Mouse (Mus musculus) heart, adult 18-20 months (tissue): ENCODE measurements around the gene 9430097D07Rik. TPM values are rescaled to one million over a fixed set of nuclear protein-coding genes. Genes with fewer than 3 reads are reported as not detected.
A peak's percentile ranks its signal among the peaks of the same experiment; 100 is the strongest.

Source experiments
- DNase-seq, 2 experiments: peaks; one replicate each; pipeline ENCODE4 v3.0.0; 2021 to 2022; ENCODE audit warnings: mixed read lengths in 1 of 2
- total RNA-seq, 2 experiments: library from RNA; stranded (reverse); gene quantifications; 2 replicates each; pipeline ENCODE4 v1.2.3; 2021

9430097D07Rik gene
- total RNA-seq, 2 experiments from 2014 or later = not detected

DNA sequence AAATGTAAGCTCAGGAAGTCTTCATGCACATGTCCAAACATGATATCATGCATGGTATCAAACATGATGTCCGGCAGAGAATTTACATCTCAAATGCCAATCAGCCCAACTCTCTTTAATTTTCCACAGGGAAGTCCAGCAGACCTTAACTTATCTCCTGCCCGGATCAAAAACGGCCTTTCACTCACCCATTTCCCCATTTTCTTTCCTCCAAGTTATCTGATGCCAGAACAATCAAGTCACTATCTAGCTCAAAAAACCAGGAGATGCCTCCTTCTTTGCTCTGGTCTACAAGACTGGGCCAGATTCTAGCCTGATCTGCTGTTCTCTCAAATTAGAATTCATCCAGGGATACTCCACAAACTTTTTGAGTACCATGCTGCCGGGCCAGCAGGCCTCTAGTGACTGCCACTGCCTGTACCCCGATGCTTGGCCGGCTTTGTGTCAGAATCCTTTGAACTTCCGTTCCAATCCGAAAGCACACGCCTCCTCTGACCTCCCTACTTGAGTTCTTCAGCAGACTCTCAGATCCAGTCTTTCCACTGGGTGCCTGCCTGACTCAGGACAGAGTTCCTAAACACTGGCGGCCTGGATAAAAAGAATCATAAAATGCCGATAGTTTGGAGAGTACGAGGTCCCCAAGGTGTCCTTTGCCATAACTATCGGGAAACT lies 41.3 kb downstream of the 9430097D07Rik start:
- peak; percentile 62 to 73 for DNase-seq

DNA sequence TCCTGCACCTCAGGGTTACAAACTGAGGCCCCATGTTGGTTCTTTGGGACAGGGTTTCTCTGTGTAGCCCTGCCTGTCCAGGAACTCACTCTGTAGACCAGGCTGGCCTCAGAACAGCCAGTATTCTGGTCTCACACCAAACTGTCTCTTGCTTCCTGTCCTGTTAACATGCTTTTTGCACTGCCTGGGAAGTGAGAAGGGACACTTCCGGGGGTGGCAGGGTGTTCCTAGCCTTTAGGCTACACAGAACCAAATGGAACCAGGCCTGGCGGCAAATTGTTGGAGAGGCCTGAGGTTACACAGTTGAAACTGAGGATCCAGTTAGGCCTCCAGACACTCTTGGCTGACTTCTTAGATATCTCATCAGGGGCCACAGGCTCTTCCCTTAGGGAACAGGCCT lies 42.3 kb downstream of the 9430097D07Rik start:
- DNase-seq = no peak

GRCm38 (mm10) chr2:32530479-32530878 lies 45.0 kb downstream of the 9430097D07Rik start:
- no peak for DNase-seq

GRCm38 (mm10) chr2:32528326-32528725 lies 47.2 kb downstream of the 9430097D07Rik start:
- DNase-seq = no peak

DNA sequence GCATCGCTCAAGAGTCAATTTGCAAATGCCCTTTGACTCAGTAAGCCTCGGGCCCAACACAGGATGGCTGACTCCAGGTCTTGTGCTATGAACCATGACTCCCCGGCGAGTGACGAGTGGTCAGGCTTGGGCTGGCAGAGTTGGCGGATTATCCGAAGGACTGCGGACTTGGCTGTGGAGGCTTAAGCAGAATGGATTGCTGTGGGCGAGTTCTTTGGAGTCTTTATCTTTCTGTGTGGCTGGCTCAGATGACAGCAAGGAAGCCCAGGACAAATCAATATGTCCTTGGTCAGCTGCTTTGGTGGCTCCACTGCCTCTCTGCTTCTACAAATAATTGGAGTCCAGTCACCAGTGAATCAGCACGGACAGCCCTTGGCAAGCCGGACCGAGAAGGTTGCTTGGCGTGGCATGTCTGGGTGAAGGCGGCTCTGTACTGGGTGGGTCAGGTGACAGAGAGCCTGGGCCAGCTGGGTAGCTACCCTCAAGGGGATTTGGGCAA lies 48.0 kb downstream of the 9430097D07Rik start:
- DNase-seq = peak in 1 of 2 experiments; percentile 34

- no peak for DNase-seq
Observed at GRCm38 (mm10) chr2:32525816-32526215, 49.7 kb downstream of the 9430097D07Rik start.

DNA sequence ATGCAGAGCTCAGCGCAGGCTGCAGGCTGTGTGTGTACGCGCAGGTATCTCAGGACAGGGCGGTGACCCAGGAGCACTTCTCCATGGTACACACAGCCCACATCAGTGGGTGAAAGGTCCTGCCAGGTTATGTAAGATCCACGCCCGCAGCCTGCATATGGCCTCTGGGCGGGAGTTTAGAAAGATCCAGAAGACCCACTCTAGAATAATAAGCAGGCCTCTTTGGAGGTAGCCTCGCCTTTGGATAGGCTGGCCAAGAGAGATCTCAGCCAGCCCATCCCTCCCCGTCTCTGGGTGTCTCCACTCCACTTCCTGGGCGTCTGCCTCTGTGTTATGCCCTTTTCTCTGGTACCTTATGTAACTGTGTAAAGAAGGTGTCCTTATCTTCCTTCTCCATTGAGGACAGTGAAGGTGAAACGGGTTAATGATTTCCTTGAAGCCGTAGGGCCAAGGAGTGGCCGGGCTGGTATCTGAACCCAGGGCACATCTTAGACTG lies 50.9 kb downstream of the 9430097D07Rik start:
- DNase-seq = no peak

Other genes with a start within 250 kb of the 9430097D07Rik start
- gene Ciz1, start 223.4 kb downstream of the 9430097D07Rik start, total RNA-seq = 10 to 100 TPM; 19.1 to 27.2 TPM
- gene Dnm1, start 222.3 kb downstream of the 9430097D07Rik start, total RNA-seq = 1 to 10 TPM; 3.6 to 4.4 TPM
- gene 1110008P14Rik, start 193.7 kb downstream of the 9430097D07Rik start, total RNA-seq = 10 to 100 TPM; 43.2 to 50.5 TPM
- 1 to 10 TPM; 4.8 to 5.6 TPM for gene Lcn2, start 187.4 kb downstream of the 9430097D07Rik start, total RNA-seq
- 10 to 100 TPM; 60.2 to 68.5 TPM for gene Ptges2, start 179.8 kb downstream of the 9430097D07Rik start, total RNA-seq
- 1 to 10 TPM; 3.0 to 3.1 TPM for gene Naif1, start 125.2 kb downstream of the 9430097D07Rik start, total RNA-seq
- 10 to 100 TPM in 1 of 2 experiments, 1 to 10 TPM in 1; 8.4 to 11.5 TPM for gene Slc25a25, start 124.2 kb downstream of the 9430097D07Rik start, total RNA-seq
- 1 to 10 TPM; 4.9 to 5.9 TPM for gene Fam102a, start 40.4 kb downstream of the 9430097D07Rik start, total RNA-seq
- 10 to 100 TPM; 14.0 to 20.2 TPM for gene Dpm2, start 4.8 kb downstream of the 9430097D07Rik start, total RNA-seq
- not detected for gene Pip5kl1, start 887 bp downstream of the 9430097D07Rik start, total RNA-seq
- gene St6galnac4, start 11.4 kb upstream of the 9430097D07Rik start, total RNA-seq = 10 to 100 TPM; 14.7 to 16.1 TPM
- gene St6galnac6, start 24.0 kb upstream of the 9430097D07Rik start, total RNA-seq = 100 to 1,000 TPM; 108 to 117 TPM
- gene Ak1, start 46.1 kb upstream of the 9430097D07Rik start, total RNA-seq = 100 to 1,000 TPM; 654 to 691 TPM
- 100 to 1,000 TPM in 1 of 2 experiments, 10 to 100 TPM in 1; 95.1 to 106 TPM for gene Eng, start 70.9 kb upstream of the 9430097D07Rik start, total RNA-seq
- 1 to 10 TPM; 4.4 to 5.0 TPM for gene Fpgs, start 128.5 kb upstream of the 9430097D07Rik start, total RNA-seq
- 10 to 100 TPM; 22.4 to 24.1 TPM for gene Cdk9, start 137.4 kb upstream of the 9430097D07Rik start, total RNA-seq
- 10 to 100 TPM; 23.1 to 30.8 TPM for gene Sh2d3c, start 145.4 kb upstream of the 9430097D07Rik start, total RNA-seq
- gene 6330409D20Rik, start 165.3 kb upstream of the 9430097D07Rik start, total RNA-seq = not detected
- gene Tor2a, start 181.6 kb upstream of the 9430097D07Rik start, total RNA-seq = 1 to 10 TPM; 6.7 to 9.4 TPM
- under 1 TPM in 1 of 2 experiments, not detected in 1; 0.13 TPM for gene Ttc16, start 199.9 kb upstream of the 9430097D07Rik start, total RNA-seq
- gene Ptrh1, start 200.1 kb upstream of the 9430097D07Rik start, total RNA-seq = 1 to 10 TPM; 5.1 to 5.5 TPM
- gene Cfap157, start 208.7 kb upstream of the 9430097D07Rik start, total RNA-seq = not detected